Mouse (Mus musculus) midbrain, embryonic 14.5 days (tissue): ENCODE data around the gene Ndufb3. TPM values are rescaled to one million over a fixed set of nuclear protein-coding genes. Genes with fewer than 3 reads are reported as not detected.

Experiments
- ATAC-seq: fragments of 200-750 bp; cut with Nextera tagmentation; 2 replicates; pipeline ENCODE4 v1.8.0; 2017; ENCODE audit warnings: moderate number of reproducible peaks, moderate library complexity; ENCODE audit not compliant: low FRiP score, low TSS enrichment
- DNase-seq: peaks from one replicate; pipeline ENCODE4 v3.0.0-alpha.2; 2015
- H3K27ac ChIP-seq: fragments of 300-500 bp; sonication (generic); replicated peaks from 2 replicates; pipeline ENCODE4 v1.5.1; 2014; ENCODE audit warnings: mild to moderate bottlenecking, low read depth, low read length, moderate library complexity
- H3K27me3 ChIP-seq: fragments of 300-500 bp; sonication (generic); 2 replicates; pipeline ENCODE4 v1.6.1; 2014; ENCODE audit warnings: low read length, control low read depth, mixed read lengths; ENCODE audit not compliant: control insufficient read depth, insufficient read depth
- H3K36me3 ChIP-seq: fragments of 300-500 bp; sonication (generic); 2 replicates; pipeline ENCODE4 v1.6.1; 2014; ENCODE audit warnings: low read length, control low read depth; ENCODE audit not compliant: control insufficient read depth, insufficient read depth
- H3K4me1 ChIP-seq: fragments of 300-500 bp; sonication (generic); 2 replicates; pipeline ENCODE4 v1.6.1; 2014; ENCODE audit warnings: mild to moderate bottlenecking, antibody characterized with exemption, low read length, control low read depth; ENCODE audit not compliant: control insufficient read depth, insufficient read depth
- H3K4me2 ChIP-seq: fragments of 300-500 bp; sonication (generic); 2 replicates; pipeline ENCODE4 v1.6.1; 2014; ENCODE audit warnings: mild to moderate bottlenecking, low read length, moderate library complexity
- H3K4me3 ChIP-seq: fragments of 300-500 bp; sonication (generic); replicated peaks from 2 replicates; pipeline ENCODE4 v1.5.1; 2014; ENCODE audit warnings: low read depth, low read length
- H3K9ac ChIP-seq: fragments of 300-500 bp; sonication (generic); replicated peaks from 2 replicates; pipeline ENCODE4 v1.6.1; 2014; ENCODE audit warnings: mild to moderate bottlenecking, low read length, moderate library complexity
- H3K9me3 ChIP-seq: fragments of 300-500 bp; sonication (generic); 2 replicates; pipeline ENCODE4 v1.6.1; 2016; ENCODE audit warnings: low read length, control low read depth, mixed read lengths; ENCODE audit not compliant: control insufficient read depth
- WGBS: fragments of 180-500 bp; shearing (Covaris S2); extraction: QIAGEN DNeasy Blood & Tissue Kit; methylation state at CpG from one replicate; pipeline ENCODE4 v1.1.7; 2014; 5-methylcytosine and 5-hydroxymethylcytosine counted together
- polyA plus RNA-seq: library from polyadenylated mRNA; unstranded; fragments of >200 nt; fragmentation: Nextera tagmentation; extraction: Ambion mirVana; gene quantifications from 2 replicates; pipeline ENCODE4 v1.2.1, GENCODE M21; 2014

Ndufb3 gene
- polyA plus RNA-seq, 1 experiment from 2014 or later = 174 TPM

DNA sequence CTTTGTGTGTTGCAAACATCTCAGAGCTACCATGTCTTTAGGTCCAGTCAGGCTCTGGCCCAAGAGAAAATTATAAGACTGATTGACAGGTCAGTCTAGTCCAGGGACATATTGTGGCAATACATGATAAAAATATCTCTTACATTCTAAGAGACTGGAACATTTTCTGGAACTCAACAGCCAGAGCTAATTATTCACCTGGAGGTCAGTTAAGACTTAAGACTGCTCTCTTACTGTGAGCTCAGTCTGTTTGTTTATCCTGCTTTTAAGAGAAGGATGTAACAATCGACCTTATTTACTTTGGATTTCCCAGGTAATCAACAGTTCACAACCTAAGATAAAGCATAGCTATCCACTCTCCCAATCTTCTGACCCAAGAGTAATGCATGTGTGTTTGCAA, 24.4 kb downstream of the Ndufb3 start:
- no peak overlapping the region for H3K4me2 ChIP-seq
- DNase-seq (no peak), ATAC-seq (no peak)
- no peak overlapping the region for H3K9ac ChIP-seq
- H3K9me3 ChIP-seq = no peaks in the 10 kb centered on the region
- no peaks in the 10 kb centered on the region for H3K36me3 ChIP-seq
- H3K4me1 ChIP-seq = no peaks in the 10 kb centered on the region
- no peak overlapping the region for H3K4me3 ChIP-seq
- WGBS = 40% methylated on average over 1 of the region's 1 CpGs
- no peaks in the 10 kb centered on the region for H3K27me3 ChIP-seq
- no peak overlapping the region for H3K27ac ChIP-seq

DNA sequence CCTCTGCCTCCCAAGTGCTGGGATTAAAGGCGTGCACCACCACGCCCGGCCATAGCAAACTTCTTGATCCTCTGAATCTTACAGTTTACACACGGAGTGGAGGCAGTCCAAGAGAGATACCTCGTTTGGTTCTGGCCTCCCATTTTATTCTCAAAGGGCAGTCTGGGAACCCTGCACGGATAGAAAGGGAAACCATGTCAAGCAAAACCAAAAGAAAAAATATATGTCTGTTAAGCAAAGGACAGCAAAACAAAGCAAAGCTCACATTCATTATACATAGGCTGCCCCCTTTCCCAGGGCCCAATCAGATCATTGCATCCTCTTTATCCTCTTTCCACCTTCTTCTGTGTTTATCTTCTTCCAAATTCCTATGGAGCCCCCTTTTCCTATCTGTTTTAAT, 27.6 kb downstream of the Ndufb3 start:
- no peaks in the 10 kb centered on the region for H3K36me3 ChIP-seq
- no peaks in the 10 kb centered on the region for H3K4me1 ChIP-seq
- DNase-seq = no peak
- no peaks in the 10 kb centered on the region for H3K9me3 ChIP-seq
- no peak overlapping the region for H3K27ac ChIP-seq
- no peak overlapping the region for H3K9ac ChIP-seq
- H3K4me3 ChIP-seq = no peak overlapping the region
- no peak for ATAC-seq
- 87% methylated on average over 6 of the region's 6 CpGs for whole genome bisulfite sequencing
- no peaks in the 10 kb centered on the region for H3K27me3 ChIP-seq
- no peak overlapping the region for H3K4me2 ChIP-seq

DNA sequence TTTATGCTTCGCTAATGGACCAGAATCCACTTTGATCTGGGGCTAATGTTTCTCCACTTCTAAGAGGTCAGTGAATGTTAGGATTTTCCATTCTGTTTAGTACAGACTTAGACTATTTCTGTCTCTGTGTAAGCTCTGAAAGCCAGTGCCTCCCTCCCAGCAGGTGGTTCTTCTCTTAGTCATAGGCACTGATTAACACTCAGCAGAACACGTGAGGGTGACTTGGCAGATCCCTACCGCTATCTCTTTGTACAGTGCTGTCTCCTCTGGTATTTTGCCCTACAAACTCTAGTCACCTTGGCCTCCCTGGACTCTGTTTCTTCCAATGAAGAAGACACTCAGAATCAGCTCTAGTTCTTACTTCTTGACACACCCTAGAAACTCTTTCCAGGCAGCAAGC, 28.2 kb downstream of the Ndufb3 start:
- no peak overlapping the region for H3K27ac ChIP-seq
- H3K36me3 ChIP-seq = no peaks in the 10 kb centered on the region
- no peak overlapping the region for H3K4me3 ChIP-seq
- no peaks in the 10 kb centered on the region for H3K4me1 ChIP-seq
- DNase-seq (no peak), ATAC-seq (no peak)
- H3K9me3 ChIP-seq = no peaks in the 10 kb centered on the region
- H3K4me2 ChIP-seq = no peak overlapping the region
- WGBS = 75% methylated on average over 3 of the region's 3 CpGs
- H3K9ac ChIP-seq = no peak overlapping the region
- H3K27me3 ChIP-seq = no peaks in the 10 kb centered on the region

DNA sequence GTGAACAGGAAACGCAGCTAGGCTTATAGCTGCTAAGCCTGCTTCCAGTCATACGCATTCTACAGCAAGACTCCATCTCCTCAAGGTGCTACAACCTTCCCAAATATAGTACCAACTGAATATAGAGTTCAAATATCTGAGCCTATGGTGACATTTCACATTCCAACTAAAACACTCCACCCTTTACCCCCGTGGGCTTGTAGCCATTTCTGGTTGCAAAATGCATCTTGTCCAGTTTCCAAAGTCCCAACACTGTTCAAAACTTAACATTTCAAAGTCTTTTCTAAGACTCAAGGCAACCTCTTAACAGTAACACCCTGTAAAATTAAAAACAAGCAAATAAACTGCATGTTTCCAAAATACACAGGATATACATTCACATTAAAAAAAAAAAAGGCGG, 29.0 kb downstream of the Ndufb3 start:
- no peak for ATAC-seq
- Histone ChIP-seq H3K4me2 (no peak overlapping the region), H3K36me3 (no peaks in the 10 kb centered on the region), H3K27ac (no peak overlapping the region), H3K4me3 (no peak overlapping the region), H3K4me1 (no peaks in the 10 kb centered on the region), H3K9ac (no peak overlapping the region), H3K27me3 (no peaks in the 10 kb centered on the region), H3K9me3 (no peaks in the 10 kb centered on the region)
- WGBS = 87% methylated on average over 4 of the region's 4 CpGs
- DNase-seq = no peak

DNA sequence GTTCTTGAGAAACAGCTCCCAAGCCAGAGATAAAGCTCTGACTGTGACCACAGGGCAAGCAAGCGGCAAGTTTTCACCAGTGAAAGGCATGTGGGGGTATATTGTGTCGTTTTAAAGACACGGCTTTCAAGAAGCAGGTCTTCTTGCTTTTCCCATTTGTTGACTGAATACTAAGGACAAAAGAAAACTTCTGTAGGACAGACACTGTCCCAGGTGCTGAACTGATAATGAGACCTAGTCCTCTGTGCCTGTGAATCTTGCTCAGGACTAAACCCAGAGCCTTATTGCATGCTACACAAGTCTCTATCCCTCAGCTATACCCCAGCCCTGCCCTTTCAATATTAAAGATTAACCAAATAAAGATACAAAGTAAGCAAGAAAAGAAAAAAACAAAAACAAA, 30.0 kb downstream of the Ndufb3 start:
- no peaks in the 10 kb centered on the region for H3K36me3 ChIP-seq
- H3K4me2 ChIP-seq = no peak overlapping the region
- no peak overlapping the region for H3K4me3 ChIP-seq
- H3K27ac ChIP-seq = no peak overlapping the region
- no peak for DNase-seq
- H3K9me3 ChIP-seq = no peaks in the 10 kb centered on the region
- 71% methylated on average over 3 of the region's 3 CpGs for WGBS
- no peak for ATAC-seq
- no peaks in the 10 kb centered on the region for H3K27me3 ChIP-seq
- no peaks in the 10 kb centered on the region for H3K4me1 ChIP-seq
- no peak overlapping the region for H3K9ac ChIP-seq

DNA sequence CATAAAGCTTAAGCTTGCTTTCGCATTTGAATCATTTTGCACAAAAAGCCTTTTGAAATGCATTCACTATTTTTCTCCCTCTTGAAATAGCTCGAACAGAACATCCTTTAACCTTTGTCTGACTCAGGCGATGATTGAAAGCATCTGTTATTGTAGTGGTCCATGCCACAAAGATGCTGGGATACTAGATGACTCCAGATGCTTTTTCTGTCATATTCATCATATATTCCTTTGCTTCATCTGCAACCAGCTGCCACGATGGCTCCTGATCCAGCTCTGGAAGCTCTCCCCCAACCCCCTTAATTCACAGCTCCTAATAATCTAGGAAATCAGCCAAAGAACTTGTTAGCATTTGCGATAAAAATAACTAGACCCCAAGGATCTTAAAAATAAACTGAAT, 30.9 kb downstream of the Ndufb3 start:
- ATAC-seq = no peak

DNA sequence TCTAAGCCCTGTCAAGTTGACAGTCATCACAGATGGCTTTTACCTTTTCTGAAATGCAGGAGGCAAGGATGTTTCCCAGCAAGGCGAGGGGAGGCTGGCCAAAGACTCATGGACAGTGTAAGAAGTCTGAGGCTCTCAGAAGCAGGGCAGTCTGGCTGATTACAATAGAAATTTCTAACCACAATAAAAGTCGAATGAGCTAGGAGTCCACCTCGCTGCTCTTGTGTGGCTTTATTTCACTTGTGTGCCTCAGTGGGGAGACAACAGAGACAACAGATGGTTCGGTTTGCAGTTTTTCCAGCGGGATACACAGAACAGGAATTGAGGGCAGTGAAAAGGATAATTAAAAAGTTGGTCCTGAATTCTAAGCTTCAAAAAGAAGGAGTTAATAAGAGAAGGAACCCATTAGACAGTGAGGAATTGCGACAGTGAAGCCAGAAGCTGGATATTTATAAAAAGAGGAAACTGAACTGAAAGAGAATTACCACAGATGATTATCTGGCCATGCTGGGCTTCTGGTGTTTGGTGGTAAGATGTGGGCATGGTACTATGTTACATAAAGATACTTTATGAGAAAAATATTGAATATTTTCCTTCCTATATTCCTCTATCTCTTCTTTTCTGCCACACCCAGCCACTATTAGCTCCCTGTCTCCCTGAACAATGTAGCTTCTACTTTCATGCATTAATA, 31.9 kb downstream of the Ndufb3 start:
- ATAC-seq = no peak

More for the DNA sequence above, 30.9 kb downstream of the Ndufb3 start:
- no peaks in the 10 kb centered on the region for H3K27me3 ChIP-seq
- no peak overlapping the region for H3K4me2 ChIP-seq
- no peak overlapping the region for H3K9ac ChIP-seq
- H3K27ac ChIP-seq = no peak overlapping the region
- no peak overlapping the region for H3K4me3 ChIP-seq
- no peaks in the 10 kb centered on the region for H3K36me3 ChIP-seq
- no peaks in the 10 kb centered on the region for H3K4me1 ChIP-seq
- H3K9me3 ChIP-seq = no peaks in the 10 kb centered on the region
- 46% methylated on average over 5 of the region's 5 CpGs for WGBS
- DNase-seq = no peak

DNA sequence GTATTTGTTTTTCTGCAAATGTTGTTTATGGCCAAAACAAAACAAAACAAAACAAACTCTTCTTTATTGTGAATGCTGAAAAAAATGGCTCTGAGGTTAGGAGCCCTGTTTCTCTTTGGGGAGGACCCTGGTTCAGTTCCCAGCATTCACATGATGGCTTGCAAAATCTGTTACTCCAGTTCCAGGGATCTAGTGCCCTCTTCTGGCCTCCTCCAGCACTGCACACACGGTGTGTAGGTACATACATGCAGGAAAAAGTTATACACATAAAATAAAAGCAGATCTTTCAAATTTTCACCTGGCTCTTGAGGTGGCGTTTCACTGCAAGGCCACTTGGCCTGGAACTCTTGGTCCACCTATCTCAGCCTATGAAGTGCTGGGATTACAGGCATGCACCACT, 32.6 kb downstream of the Ndufb3 start:
- Histone ChIP-seq H3K4me2 (no peak overlapping the region), H3K9ac (no peak overlapping the region), H3K27me3 (no peaks in the 10 kb centered on the region), H3K4me3 (no peak overlapping the region), H3K4me1 (no peaks in the 10 kb centered on the region), H3K36me3 (no peaks in the 10 kb centered on the region), H3K27ac (no peak overlapping the region), H3K9me3 (no peaks in the 10 kb centered on the region)
- 92% methylated on average over 2 of the region's 2 CpGs for WGBS
- ATAC-seq = no peak
- DNase-seq = no peak

More for the DNA sequence above, 31.9 kb downstream of the Ndufb3 start:
- H3K4me1 ChIP-seq = no peaks in the 10 kb centered on the region
- H3K4me2 ChIP-seq = no peak overlapping the region
- no peak overlapping the region for H3K9ac ChIP-seq
- H3K27ac ChIP-seq = no peak overlapping the region
- DNase-seq = no peak
- no peak overlapping the region for H3K4me3 ChIP-seq
- 75% methylated on average over 6 of the region's 6 CpGs for WGBS
- no peaks in the 10 kb centered on the region for H3K9me3 ChIP-seq
- no peaks in the 10 kb centered on the region for H3K27me3 ChIP-seq
- no peaks in the 10 kb centered on the region for H3K36me3 ChIP-seq

DNA sequence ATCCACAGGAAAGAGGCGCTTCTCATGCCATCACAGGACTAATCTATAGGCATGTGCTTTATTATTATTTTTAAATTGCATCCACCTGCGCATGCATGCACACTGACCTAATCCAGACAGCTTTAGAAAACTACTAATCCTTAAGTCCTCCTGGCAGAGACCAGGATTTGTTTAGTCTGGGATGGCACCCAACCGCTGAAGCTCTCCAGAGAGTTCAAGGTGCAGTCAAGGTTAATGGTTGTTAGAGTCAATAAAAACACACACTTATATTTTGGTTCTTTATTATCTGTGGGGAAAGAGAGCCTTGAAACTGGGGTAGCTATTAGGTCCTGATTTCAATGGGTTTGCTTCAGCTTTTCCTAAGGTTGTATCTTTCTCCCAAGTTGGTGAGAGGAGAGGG, 35.1 kb downstream of the Ndufb3 start:
- no peaks in the 10 kb centered on the region for H3K27me3 ChIP-seq
- no peaks in the 10 kb centered on the region for H3K4me1 ChIP-seq
- no peak overlapping the region for H3K4me3 ChIP-seq
- no peak overlapping the region for H3K9ac ChIP-seq
- no peaks in the 10 kb centered on the region for H3K36me3 ChIP-seq
- DNase-seq (no peak), ATAC-seq (no peak)
- 86% methylated on average over 3 of the region's 3 CpGs for WGBS
- H3K9me3 ChIP-seq = no peaks in the 10 kb centered on the region
- H3K27ac ChIP-seq = no peak overlapping the region
- no peak overlapping the region for H3K4me2 ChIP-seq
